Mouse (Mus musculus) hindbrain, embryonic 14.5 days (tissue): Measurements from ENCODE around the gene Slc17a5. TPM values are rescaled to one million over a fixed set of nuclear protein-coding genes. Genes with fewer than 3 reads are reported as not detected.

ENCODE experiments used
- ATAC-seq: fragments of 200-750 bp; cut with Nextera tagmentation; 2 replicates; pipeline ENCODE4 v1.8.0; 2017; ENCODE audit warnings: moderate number of reproducible peaks, mild to moderate bottlenecking, moderate TSS enrichment, moderate library complexity; ENCODE audit not compliant: low FRiP score
- DNase-seq: peaks from one replicate; pipeline ENCODE4 v3.0.0-alpha.2; 2015; ENCODE audit warnings: low spot score
- H3K27ac ChIP-seq: fragments of 300-500 bp; sonication (generic); 2 replicates; pipeline ENCODE4 v1.5.1; 2014; ENCODE audit warnings: mild to moderate bottlenecking, moderate library complexity
- H3K27me3 ChIP-seq: fragments of 300-500 bp; sonication (generic); 2 replicates; pipeline ENCODE4 v1.6.1; 2014; ENCODE audit warnings: mild to moderate bottlenecking, low read length, mixed read lengths; ENCODE audit not compliant: control insufficient read depth, insufficient read depth
- H3K36me3 ChIP-seq: fragments of 300-500 bp; sonication (generic); replicated peaks from 2 replicates; pipeline ENCODE4 v1.6.1; 2014; ENCODE audit not compliant: control insufficient read depth, insufficient read depth
- H3K4me1 ChIP-seq: fragments of 300-500 bp; sonication (generic); replicated peaks from 2 replicates; pipeline ENCODE4 v1.6.1; 2014; ENCODE audit warnings: antibody characterized with exemption, low read length, mixed read lengths; ENCODE audit not compliant: control insufficient read depth, insufficient read depth
- H3K4me2 ChIP-seq: fragments of 300-500 bp; sonication (generic); replicated peaks from 2 replicates; pipeline ENCODE4 v1.6.1; 2014; ENCODE audit warnings: mild to moderate bottlenecking, moderate library complexity
- H3K4me3 ChIP-seq: fragments of 300-500 bp; sonication (generic); replicated peaks from 2 replicates; pipeline ENCODE4 v1.5.1; 2014; ENCODE audit warnings: mild to moderate bottlenecking, low read length
- H3K9ac ChIP-seq: fragments of 300-500 bp; sonication (generic); 2 replicates; pipeline ENCODE4 v1.6.1; 2014
- H3K9me3 ChIP-seq: fragments of 300-500 bp; sonication (generic); 2 replicates; pipeline ENCODE4 v1.6.1; 2016; ENCODE audit warnings: low read length; ENCODE audit not compliant: control insufficient read depth
- WGBS: fragments of 180-500 bp; shearing (Covaris S2); extraction: QIAGEN DNeasy Blood & Tissue Kit; methylation state at CpG from one replicate; pipeline ENCODE4 v1.1.7; 2014; 5-methylcytosine and 5-hydroxymethylcytosine counted together
- polyA plus RNA-seq: library from polyadenylated mRNA; unstranded; fragments of >200 nt; fragmentation: Nextera tagmentation; extraction: Ambion mirVana; gene quantifications from 2 replicates; pipeline ENCODE4 v1.2.1, GENCODE M21; 2014

The Slc17a5 gene
- polyA plus RNA-seq, result 15.5 and 16.7 TPM in 2 replicates

DNA sequence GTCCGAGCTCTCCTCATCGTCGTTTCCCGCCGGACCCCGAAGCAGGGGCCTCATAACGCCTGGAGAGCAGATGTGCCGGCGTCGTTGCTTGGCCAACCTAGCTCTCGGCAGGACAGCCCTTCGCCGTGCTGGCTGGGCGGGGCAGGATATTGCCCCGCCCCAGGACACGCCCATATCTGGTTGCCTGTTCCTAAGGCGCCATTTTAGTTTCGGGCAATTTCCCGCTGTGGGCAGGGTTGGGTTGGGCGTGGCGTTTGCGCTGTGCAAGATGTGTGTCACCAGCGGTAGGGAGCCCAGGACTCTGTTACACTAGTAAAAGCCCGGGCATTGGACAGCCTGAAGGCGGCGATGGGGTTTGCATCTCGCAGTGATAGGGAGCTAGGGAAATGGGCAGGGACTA, at the start of gene Slc17a5:
Gene Slc17a5, minus strand, starts transcription at position 128 of the 400 bp plus-strand sequence.
- peak within 1 kb of the TSS; percentile 56 for H3K4me2 ChIP-seq
- H3K27ac ChIP-seq, result peak within 1 kb of the TSS; percentile 63
- peak within 1 kb of the TSS; percentile 67 for H3K9ac ChIP-seq
- no peaks in the 10 kb centered on the region for H3K27me3 ChIP-seq
- H3K4me3 ChIP-seq, result peak within 1 kb of the TSS; percentile 55
- H3K9me3 ChIP-seq, result no peaks in the 10 kb centered on the region
- peak; percentile 98 for ATAC-seq
- WGBS, result under 1% methylated on average over 27 of the region's 27 CpGs
- peak; percentile 97 for DNase-seq
- peaks cover 7% of the 10 kb centered on the region; the same call in 1 of the 2 replicates for H3K4me1 ChIP-seq
- H3K36me3 ChIP-seq, result 0 out of 2 replicates have a peak, but pooled peaks cover 8% of the 10 kb centered on the region

DNA sequence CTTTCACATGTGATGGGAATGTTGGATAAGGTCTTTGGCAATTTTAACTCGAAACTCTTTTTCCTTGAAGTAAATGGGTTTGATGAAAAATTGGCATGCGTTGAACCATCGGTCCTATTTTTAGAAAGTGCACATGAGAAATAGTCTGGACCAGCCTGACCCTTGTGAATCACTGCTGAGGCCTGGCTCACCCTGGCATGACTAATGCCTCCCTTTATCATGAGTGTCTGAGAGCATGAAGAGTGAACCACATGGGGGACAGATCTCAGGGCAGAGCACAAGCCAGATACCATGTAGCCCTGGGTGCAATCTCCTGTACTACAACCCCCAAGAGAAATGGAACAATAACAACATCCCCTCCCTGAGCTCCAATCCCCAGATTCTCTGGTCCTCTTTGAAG, 46.1 kb upstream of the Slc17a5 start:
- 89% methylated on average over 3 of the region's 3 CpGs for WGBS
- Histone ChIP-seq H3K9me3 (no peaks in the 10 kb centered on the region), H3K36me3 (no peaks in the 10 kb centered on the region), H3K27ac (no peak overlapping the region), H3K9ac (no peak overlapping the region), H3K27me3 (no peaks in the 10 kb centered on the region), H3K4me2 (no peak overlapping the region), H3K4me3 (no peak overlapping the region), H3K4me1 (no peaks in the 10 kb centered on the region)
- no peak for ATAC-seq
- no peak for DNase-seq

DNA sequence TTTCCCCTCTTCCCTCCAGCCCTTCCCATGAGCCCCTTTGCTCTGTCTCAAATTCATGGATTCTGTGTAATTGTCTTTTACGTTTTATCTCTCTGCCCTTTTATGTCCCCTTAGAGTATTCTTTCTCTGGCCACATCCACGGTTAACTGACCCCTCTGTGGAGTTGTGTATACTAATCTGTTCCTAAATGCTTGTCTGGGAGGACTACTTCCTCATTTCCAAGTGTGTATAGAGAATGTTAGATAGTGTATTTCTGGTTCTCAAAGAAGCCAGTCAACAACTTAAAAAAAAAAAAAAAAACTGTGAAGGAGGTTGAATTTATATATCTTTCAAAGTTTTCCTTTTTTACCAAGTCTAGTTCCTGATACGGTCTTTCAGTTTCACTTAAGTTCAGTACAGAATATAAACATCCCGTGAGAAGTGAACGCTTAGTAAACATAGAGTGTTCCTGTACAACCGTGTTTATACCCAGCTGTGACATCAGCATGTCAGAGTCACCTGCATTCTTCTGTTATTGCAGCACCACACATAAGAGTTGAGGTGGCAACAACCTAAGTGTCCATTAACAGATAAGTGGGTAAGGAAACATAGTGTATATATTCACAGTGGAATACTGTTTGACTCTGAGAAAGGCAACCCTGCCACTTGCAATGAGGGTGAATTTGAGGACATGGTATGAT, 44.1 kb upstream of the Slc17a5 start:
- no peaks in the 10 kb centered on the region for H3K27me3 ChIP-seq
- WGBS, result 84% methylated on average over 6 of the region's 6 CpGs
- no peak for DNase-seq
- H3K9ac ChIP-seq, result no peak overlapping the region
- no peaks in the 10 kb centered on the region for H3K36me3 ChIP-seq
- no peak overlapping the region for H3K4me3 ChIP-seq
- H3K4me1 ChIP-seq, result no peaks in the 10 kb centered on the region
- no peak overlapping the region for H3K4me2 ChIP-seq
- no peak for ATAC-seq
- H3K9me3 ChIP-seq, result no peaks in the 10 kb centered on the region
- H3K27ac ChIP-seq, result no peak overlapping the region

DNA sequence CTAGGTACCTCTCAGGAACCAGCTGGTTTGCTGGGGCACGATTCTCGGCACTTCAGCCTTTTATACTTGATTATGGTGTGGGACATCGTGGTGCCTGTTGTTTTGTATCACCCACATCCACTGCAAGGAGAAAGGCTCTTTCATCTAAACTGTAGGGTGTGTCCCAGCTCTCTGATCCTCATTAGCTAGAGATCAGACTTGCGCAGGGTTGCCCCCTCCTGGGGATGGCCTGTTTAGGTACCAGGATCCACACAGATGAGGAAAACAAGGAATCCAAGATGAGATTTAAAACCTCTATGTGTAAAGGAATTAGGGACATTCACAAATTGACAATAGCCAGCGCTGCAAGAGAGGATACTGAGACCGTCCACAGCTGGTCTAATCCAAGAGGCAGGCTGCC, 42.1 kb upstream of the Slc17a5 start:
- Histone ChIP-seq H3K9ac (no peak overlapping the region), H3K4me2 (peak overlapping the region; percentile 25), H3K27ac (no peak overlapping the region), H3K27me3 (no peaks in the 10 kb centered on the region), H3K9me3 (no peaks in the 10 kb centered on the region), H3K4me1 (no peaks in the 10 kb centered on the region), H3K4me3 (no peak overlapping the region), H3K36me3 (no peaks in the 10 kb centered on the region)
- WGBS, result 54% methylated on average over 6 of the region's 6 CpGs
- ATAC-seq, result no peak
- DNase-seq, result no peak

DNA sequence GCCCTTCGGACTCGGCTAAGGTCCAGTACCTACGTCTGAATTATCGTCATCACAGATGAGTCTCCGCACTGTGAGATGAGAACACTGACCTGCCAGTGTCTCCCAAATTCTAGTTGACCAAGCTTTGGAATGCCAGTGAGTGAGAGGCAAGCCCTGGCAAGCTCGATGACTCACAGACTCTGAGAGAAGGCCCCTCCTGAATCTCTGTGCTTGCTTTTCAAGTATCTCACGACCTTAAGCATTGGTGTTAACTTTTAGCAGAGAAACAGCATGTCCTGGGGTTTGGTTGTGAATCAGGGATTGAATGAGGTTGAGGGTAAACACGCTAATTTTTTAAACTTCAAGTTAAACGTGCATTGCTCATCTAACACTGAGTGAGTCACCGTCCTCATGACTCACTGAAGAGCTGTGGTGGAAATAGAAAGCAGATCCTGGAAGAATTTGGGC, 35.5 kb upstream of the Slc17a5 start:
- ATAC-seq, result no peak
- Histone ChIP-seq H3K9ac (no peak overlapping the region), H3K9me3 (no peaks in the 10 kb centered on the region), H3K36me3 (no peaks in the 10 kb centered on the region), H3K4me1 (no peaks in the 10 kb centered on the region), H3K4me3 (no peak overlapping the region), H3K27ac (no peak overlapping the region), H3K27me3 (no peaks in the 10 kb centered on the region), H3K4me2 (no peak overlapping the region)
- no peak for DNase-seq
- WGBS, result 88% methylated on average over 10 of the region's 10 CpGs

DNA sequence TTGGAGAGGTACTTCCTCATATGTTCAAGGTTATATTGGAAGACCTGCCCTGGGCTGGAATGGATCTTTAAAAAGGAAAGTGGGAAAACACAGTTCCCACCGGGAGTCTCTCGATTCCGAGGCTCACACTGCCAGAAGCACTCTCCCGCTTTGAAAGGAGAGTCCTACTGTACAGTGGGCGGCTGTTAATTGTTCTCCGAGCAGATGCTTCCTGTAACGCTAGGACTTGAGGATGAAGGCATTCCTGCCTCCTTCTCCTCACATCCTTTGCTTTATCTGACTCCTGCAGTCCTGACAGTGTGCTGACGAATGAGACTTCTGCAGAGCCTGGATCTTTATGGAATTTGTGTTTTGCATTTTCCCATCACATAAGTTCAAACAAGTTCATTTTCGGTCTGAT, 31.4 kb upstream of the Slc17a5 start:
- Histone ChIP-seq H3K4me2 (no peak overlapping the region), H3K27ac (no peak overlapping the region), H3K4me3 (no peak overlapping the region), H3K4me1 (peaks cover 4% of the 10 kb centered on the region; the same call in 1 of the 2 replicates), H3K9ac (no peak overlapping the region), H3K27me3 (peaks cover 7% of the 10 kb centered on the region; the same call in 1 of the 2 replicates), H3K9me3 (no peaks in the 10 kb centered on the region), H3K36me3 (no peaks in the 10 kb centered on the region)
- ATAC-seq, result no peak
- no peak for DNase-seq
- 79% methylated on average over 9 of the region's 9 CpGs for WGBS

DNA sequence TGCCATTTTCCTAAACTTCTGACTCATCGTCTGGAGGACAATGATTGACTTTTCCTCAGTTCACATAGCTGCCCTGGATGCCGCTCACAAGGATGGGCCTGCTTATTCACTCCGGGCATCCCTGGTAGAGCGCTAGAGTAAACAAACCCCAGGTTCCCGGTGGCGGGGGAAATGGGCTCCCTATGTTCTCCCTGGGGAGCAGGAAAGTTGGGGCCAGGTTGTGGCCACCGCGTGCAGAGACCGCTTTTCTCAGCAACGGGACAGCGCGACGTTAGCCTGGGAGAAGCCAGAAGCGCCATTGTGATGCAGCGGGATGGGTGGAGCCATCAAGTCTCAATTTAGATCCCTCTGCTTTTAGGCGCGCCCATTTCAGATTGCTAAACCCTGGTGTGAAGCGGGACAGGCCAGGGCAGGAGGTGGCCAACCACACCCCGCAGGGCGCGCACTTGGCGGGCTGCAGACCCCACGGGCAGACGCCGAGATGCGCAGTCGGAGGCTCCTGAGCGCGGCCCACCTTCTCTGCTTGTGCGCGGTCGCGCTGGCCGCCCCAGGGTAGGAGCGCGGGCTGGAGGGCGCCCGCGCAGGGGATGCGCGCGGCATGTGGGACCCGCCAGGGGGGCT, 27.7 kb upstream of the Slc17a5 start, which contains the start of gene Cd109:
Gene Cd109, plus strand, starts transcription at position 146 of the 621 bp plus-strand sequence.
- under 1% methylated on average over 43 of the region's 43 CpGs for WGBS
- H3K36me3 ChIP-seq, result no peaks in the 10 kb centered on the region
- peak within 1 kb of the TSS; percentile 98 for H3K4me2 ChIP-seq
- peaks cover 7% of the 10 kb centered on the region; the same call in 1 of the 2 replicates for H3K4me1 ChIP-seq
- H3K9ac ChIP-seq, result peak within 1 kb of the TSS; percentile 58
- H3K4me3 ChIP-seq, result peak within 1 kb of the TSS; percentile 59
- H3K27ac ChIP-seq, result no peak within 1 kb of the TSS
- DNase-seq (peak; percentile 38), ATAC-seq (peak; percentile 74)
- no peaks in the 10 kb centered on the region for H3K9me3 ChIP-seq
- peaks cover 7% of the 10 kb centered on the region; the same call in 1 of the 2 replicates for H3K27me3 ChIP-seq

DNA sequence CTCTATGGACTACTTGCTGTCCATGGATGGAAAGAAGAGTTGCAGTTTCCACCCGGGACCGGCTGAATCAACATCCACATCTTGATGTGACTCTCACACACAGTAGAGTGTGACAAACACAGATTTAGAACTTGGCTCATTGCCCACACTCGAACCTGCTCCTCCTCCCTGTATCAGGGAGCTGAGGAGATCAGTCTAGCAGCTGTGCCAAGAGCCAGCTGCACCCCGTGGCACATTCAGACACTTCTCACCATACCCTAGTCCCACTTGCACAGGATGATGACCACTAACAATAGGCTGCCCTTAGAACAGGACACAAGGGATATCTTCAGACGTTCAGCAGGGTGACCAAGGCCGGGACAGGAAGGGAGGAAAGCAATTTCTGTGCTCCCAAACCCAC, 26.4 kb upstream of the Slc17a5 start:
- no peaks in the 10 kb centered on the region for H3K36me3 ChIP-seq
- peak; percentile 75; the same call in 1 of the 2 replicates for ATAC-seq
- H3K4me1 ChIP-seq, result peaks cover 7% of the 10 kb centered on the region; the same call in 1 of the 2 replicates
- H3K27me3 ChIP-seq, result peaks cover 7% of the 10 kb centered on the region; the same call in 1 of the 2 replicates
- 33% methylated on average over 6 of the region's 6 CpGs for WGBS
- no peaks in the 10 kb centered on the region for H3K9me3 ChIP-seq
- 0 out of 2 replicates have a peak overlapping the region, but pooled peaks have one; percentile 98 for H3K4me2 ChIP-seq
- DNase-seq, result no peak
- H3K9ac ChIP-seq, result no peak overlapping the region
- H3K4me3 ChIP-seq, result no peak overlapping the region
- H3K27ac ChIP-seq, result no peak overlapping the region

DNA sequence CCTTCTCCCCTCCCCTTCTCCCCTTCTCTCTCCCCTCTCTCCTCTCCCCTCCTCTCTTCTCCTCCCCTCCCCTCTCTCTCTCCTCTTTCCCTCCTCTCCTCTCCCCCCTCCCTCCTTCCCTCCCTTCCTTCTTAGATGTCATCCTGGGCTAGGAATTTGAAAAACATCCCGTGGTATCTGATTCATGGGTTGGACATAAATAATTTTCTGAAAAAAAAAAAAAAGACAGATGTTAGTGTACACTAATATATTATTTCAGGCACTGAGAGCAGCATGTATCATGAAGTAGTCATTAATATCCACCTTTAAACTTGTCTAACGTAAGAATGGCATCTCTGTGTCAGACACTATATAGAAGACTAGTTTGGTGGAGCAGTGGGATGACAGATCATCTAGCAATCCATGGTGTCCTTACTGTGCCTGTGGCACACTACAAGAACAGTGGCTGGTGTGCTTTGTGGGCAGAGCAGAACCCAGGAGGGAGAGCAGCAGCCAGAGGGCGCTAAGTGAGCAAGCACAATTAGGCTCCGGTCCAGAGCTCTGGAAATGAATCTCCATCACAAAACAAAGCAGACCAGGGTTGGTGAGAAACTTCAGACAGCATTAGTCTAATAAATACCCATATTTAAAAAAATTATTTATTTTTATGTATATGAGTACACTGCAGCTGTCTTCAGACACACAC, 13.3 kb upstream of the Slc17a5 start:
- no peak overlapping the region for H3K9ac ChIP-seq
- ATAC-seq (no peak; the same call in 1 of the 2 replicates), DNase-seq (no peak)
- no peaks in the 10 kb centered on the region for H3K9me3 ChIP-seq
- no peak overlapping the region for H3K4me3 ChIP-seq
- H3K4me1 ChIP-seq, result no peaks in the 10 kb centered on the region
- H3K27ac ChIP-seq, result no peak overlapping the region
- H3K4me2 ChIP-seq, result no peak overlapping the region
- no peaks in the 10 kb centered on the region for H3K36me3 ChIP-seq
- no peaks in the 10 kb centered on the region for H3K27me3 ChIP-seq
- WGBS, result 65% methylated on average over 4 of the region's 4 CpGs
